Mouse (Mus musculus) heart, adult 2 months (tissue): Measurements from ENCODE around the gene Fcrls. TPM values are rescaled to one million over a fixed set of nuclear protein-coding genes. Genes with fewer than 3 reads are reported as not detected.

ENCODE experiments used
- DNase-seq, 2 experiments: peaks; one replicate each; pipeline ENCODE4 v3.0.0; 2021
- H3K27ac ChIP-seq: fragments of 200-600 bp; 2 replicates; pipeline ENCODE4 v1.8.1; 2022
- H3K27me3 ChIP-seq: fragments of 200-500 bp; 2 replicates; pipeline ENCODE4 v1.6.1; 2012; ENCODE audit warnings: mild to moderate bottlenecking, low read length, inconsistent platforms, mixed read lengths; ENCODE audit not compliant: control insufficient read depth, insufficient read depth
- H3K36me3 ChIP-seq: fragments of 200-500 bp; 2 replicates; pipeline ENCODE4 v1.6.1; 2012; ENCODE audit warnings: low read length, inconsistent platforms; ENCODE audit not compliant: control insufficient read depth, insufficient read depth
- H3K4me1 ChIP-seq: fragments of 200-500 bp; 2 replicates; pipeline ENCODE4 v1.6.1; 2011; ENCODE audit warnings: low read length; ENCODE audit not compliant: control insufficient read depth, insufficient read depth
- H3K4me3 ChIP-seq: fragments of 200-600 bp; 2 replicates; pipeline ENCODE4 v1.8.1; 2022
- H3K79me2 ChIP-seq: fragments of 200-500 bp; replicated peaks from 2 replicates; pipeline ENCODE4 v1.6.1; 2012; ENCODE audit warnings: mild to moderate bottlenecking, inconsistent platforms, low read length, moderate library complexity, mixed read lengths; ENCODE audit not compliant: control insufficient read depth, insufficient read depth
- H3K9ac ChIP-seq: fragments of 200-500 bp; 2 replicates; pipeline ENCODE4 v1.6.1; 2012; ENCODE audit warnings: low read depth, mild to moderate bottlenecking, control low read depth, inconsistent platforms, low read length, mixed read lengths
- CTCF ChIP-seq: fragments of 200-600 bp; IDR thresholded peaks from 2 replicates; pipeline ENCODE4 v1.8.1; 2022; ENCODE audit warnings: antibody characterized with exemption, mild to moderate bottlenecking, moderate library complexity
- EP300 ChIP-seq: fragments of 200-500 bp; IDR thresholded peaks from 2 replicates; pipeline ENCODE4 v1.6.1; 2011; ENCODE audit warnings: low read depth, low read length, control low read depth; ENCODE audit not compliant: insufficient read depth
- POLR2A ChIP-seq: fragments of 200-500 bp; IDR thresholded peaks from 2 replicates; pipeline ENCODE4 v1.6.1; 2011; ENCODE audit warnings: mild to moderate bottlenecking, low read depth, low read length, control low read depth; ENCODE audit not compliant: insufficient read depth
- WGBS: fragments of 180-500 bp; shearing (Covaris S2); methylation state at CpG from one replicate; pipeline ENCODE4 v1.1.7; 2018; 5-methylcytosine and 5-hydroxymethylcytosine counted together
- intact Hi-C: fragments of 180-260 bp; cut with DNase I; formaldehyde crosslinking; loops from one replicate; pipeline ENCODE4 v1.15.1; 2025
- polyA plus RNA-seq: library from polyadenylated mRNA; depleted of rRNA; stranded (reverse); fragments of >200 nt; gene quantifications from 2 replicates; pipeline ENCODE4 v1.2.3, GENCODE M21; 2012
- total RNA-seq, 2 experiments: library from RNA; stranded (reverse); gene quantifications; 2 replicates each; pipeline ENCODE4 v1.2.3; 2021

Gene Fcrls
- total and polyA plus RNA-seq, 3 experiments, result 4.7 to 8.4 (median 6.0) TPM

DNA sequence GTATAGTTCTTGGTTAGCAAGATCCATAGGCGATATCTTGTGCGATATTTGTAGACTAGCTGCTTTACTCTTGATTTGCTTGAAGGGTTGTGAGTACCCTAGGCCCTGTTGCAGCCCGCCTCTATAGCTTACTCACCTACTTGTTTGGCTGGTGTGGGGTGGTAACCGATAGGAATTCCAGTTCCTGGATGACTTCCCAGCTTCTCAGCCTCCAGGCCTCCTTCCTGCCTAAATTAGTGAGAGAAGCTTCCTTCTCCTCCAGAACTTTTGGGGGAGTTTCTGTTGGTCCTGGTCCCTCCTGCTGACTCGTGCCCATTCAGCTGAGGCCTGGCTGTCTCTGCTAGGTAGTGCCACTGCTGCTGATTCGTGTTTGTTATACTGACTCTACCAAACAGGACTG lies 14.0 kb downstream of the Fcrls start:
- Histone ChIP-seq H3K27ac (no peak overlapping the region), H3K79me2 (no peaks in the 10 kb centered on the region), H3K27me3 (no peaks in the 10 kb centered on the region), H3K9ac (no peak overlapping the region), H3K4me3 (no peak overlapping the region), H3K4me1 (no peaks in the 10 kb centered on the region), H3K36me3 (no peaks in the 10 kb centered on the region)
- 64% methylated on average over 6 of the region's 6 CpGs for WGBS
- intact Hi-C loops, result no loop called here
- no peak for TF ChIP-seq POLR2A
- TF ChIP-seq CTCF, result no peak
- no peak for TF ChIP-seq EP300
- no peak for DNase-seq

- Histone ChIP-seq H3K4me3 (no peak overlapping the region), H3K27me3 (peaks cover under 1% of the 10 kb centered on the region; the same call in 1 of the 2 replicates), H3K27ac (no peak overlapping the region), H3K9ac (no peak overlapping the region), H3K4me1 (no peaks in the 10 kb centered on the region), H3K79me2 (no peaks in the 10 kb centered on the region), H3K36me3 (no peaks in the 10 kb centered on the region)
- DNase-seq, result no peak
- whole genome bisulfite sequencing, result 34% methylated on average over 3 of the region's 3 CpGs
- intact Hi-C loops, result no loop called here
- no peak for TF ChIP-seq EP300
- TF ChIP-seq CTCF, result no peak
- TF ChIP-seq POLR2A, result no peak
Observed at GRCm38 (mm10) chr3:87247292-87247691, 16.2 kb downstream of the Fcrls start.

DNA sequence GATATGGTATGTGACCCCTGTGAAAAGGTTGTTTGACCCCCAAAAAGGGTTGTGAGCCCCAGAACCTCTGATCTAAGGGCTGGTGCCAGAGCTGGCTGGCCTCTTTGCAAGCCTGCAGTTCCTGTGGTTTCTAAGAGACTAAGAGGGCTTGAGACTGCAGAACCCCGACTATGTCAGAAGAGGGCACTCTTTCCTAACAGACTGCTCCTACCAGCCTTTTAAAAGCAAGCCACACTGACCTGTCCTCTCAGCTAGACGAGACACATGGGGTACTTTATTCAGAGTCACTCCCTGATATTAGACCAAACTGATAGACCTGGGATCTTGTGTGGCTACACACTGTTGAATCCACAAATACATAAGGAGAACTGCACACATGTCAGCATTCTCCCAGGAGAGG lies 19.9 kb downstream of the Fcrls start:
- H3K9ac ChIP-seq, result no peak overlapping the region
- H3K27ac ChIP-seq, result no peak overlapping the region
- H3K27me3 ChIP-seq, result peaks cover 1% of the 10 kb centered on the region; the same call in 1 of the 2 replicates
- 0% methylated on average over 2 of the region's 2 CpGs for WGBS
- DNase-seq, result peak in 1 of 2 experiments; percentile 16
- H3K4me3 ChIP-seq, result no peak overlapping the region
- intact Hi-C loops, result loop anchor here (1.0 to 5.0 kb wide), 4 partner anchors 64 to 319 kb away; no protein-coding TSS in a partner anchor
- no peaks in the 10 kb centered on the region for H3K79me2 ChIP-seq
- no peaks in the 10 kb centered on the region for H3K36me3 ChIP-seq
- H3K4me1 ChIP-seq, result no peaks in the 10 kb centered on the region
- TF ChIP-seq CTCF (peak; percentile 80), EP300 (peak; percentile 38; the same call in 1 of the 2 replicates), POLR2A (no peak)

- TF ChIP-seq EP300 (no peak), POLR2A (no peak), CTCF (no peak)
- no peak for DNase-seq
- H3K27ac ChIP-seq, result no peak overlapping the region
- no peaks in the 10 kb centered on the region for H3K4me1 ChIP-seq
- no peaks in the 10 kb centered on the region for H3K79me2 ChIP-seq
- no peaks in the 10 kb centered on the region for H3K36me3 ChIP-seq
- H3K27me3 ChIP-seq, result peaks cover 1% of the 10 kb centered on the region; the same call in 1 of the 2 replicates
- no peak overlapping the region for H3K4me3 ChIP-seq
- no peak overlapping the region for H3K9ac ChIP-seq
- WGBS, result 81% methylated on average over 4 of the region's 4 CpGs
- intact Hi-C loops, result loop anchor here (2.0 to 5.0 kb wide), 3 partner anchors 66 to 321 kb away; no protein-coding TSS in a partner anchor
Observed at GRCm38 (mm10) chr3:87240909-87241308, 22.6 kb downstream of the Fcrls start.

DNA sequence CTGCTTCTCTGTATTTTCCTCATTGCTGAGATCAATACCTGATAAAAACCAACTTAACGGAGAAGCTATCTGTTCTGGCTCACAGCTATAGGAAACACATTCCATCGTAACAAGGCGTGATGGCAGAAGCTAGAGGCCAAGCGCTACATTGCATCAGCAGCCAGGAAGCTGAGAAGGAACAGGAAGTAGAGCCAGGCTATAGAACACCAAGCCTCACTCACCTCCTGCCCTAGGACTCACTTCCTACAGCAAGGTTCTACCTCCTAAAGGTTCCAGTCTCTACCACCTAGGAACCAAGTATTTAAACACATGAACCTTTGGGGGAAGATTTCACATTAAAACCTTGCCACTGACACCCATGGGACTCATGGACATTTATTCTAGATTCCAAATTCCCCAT lies 39.9 kb downstream of the Fcrls start:
- DNase-seq, result no peak
- no peaks in the 10 kb centered on the region for H3K4me1 ChIP-seq
- no peak overlapping the region for H3K27ac ChIP-seq
- no peak overlapping the region for H3K9ac ChIP-seq
- H3K36me3 ChIP-seq, result no peaks in the 10 kb centered on the region
- no peak overlapping the region for H3K4me3 ChIP-seq
- no peaks in the 10 kb centered on the region for H3K79me2 ChIP-seq
- no peaks in the 10 kb centered on the region for H3K27me3 ChIP-seq
- intact Hi-C loops, result no loop called here
- no peak for TF ChIP-seq POLR2A
- 41% methylated on average over 4 of the region's 4 CpGs for WGBS

DNA sequence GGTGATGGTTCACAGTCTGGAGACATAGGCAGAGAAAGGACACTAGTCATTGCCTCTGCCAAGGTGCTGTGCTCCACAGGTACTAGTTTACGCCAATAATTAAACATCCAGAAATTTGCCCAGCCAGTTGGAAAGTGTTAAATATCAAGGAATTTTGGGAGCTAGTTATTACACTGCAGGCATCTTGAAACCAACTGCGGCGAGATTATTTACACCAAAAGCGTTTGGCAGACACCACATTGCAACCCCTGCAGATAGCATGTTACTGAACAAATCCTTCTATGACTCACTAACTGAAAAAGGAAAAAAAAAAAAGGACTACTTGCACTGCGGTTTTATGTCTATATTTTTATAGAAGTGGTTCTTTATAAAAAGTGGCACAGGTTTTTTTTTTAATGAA lies 41.2 kb downstream of the Fcrls start:
- H3K79me2 ChIP-seq, result no peaks in the 10 kb centered on the region
- intact Hi-C loops, result no loop called here
- no peaks in the 10 kb centered on the region for H3K27me3 ChIP-seq
- TF ChIP-seq EP300 (no peak), POLR2A (no peak), CTCF (no peak)
- no peak overlapping the region for H3K9ac ChIP-seq
- DNase-seq, result no peak
- H3K4me3 ChIP-seq, result no peak overlapping the region
- 74% methylated on average over 5 of the region's 5 CpGs for WGBS
- no peaks in the 10 kb centered on the region for H3K4me1 ChIP-seq
- H3K36me3 ChIP-seq, result no peaks in the 10 kb centered on the region
- no peak overlapping the region for H3K27ac ChIP-seq
